Mouse (Mus musculus) liver, embryonic 12.5 days (tissue): Measurements from ENCODE around the gene Zc3h18. TPM values are rescaled to one million over a fixed set of nuclear protein-coding genes. Genes with fewer than 3 reads are reported as not detected.

ENCODE experiments used
- ATAC-seq: fragments of 200-750 bp; cut with Nextera tagmentation; 2 replicates; pipeline ENCODE4 v1.8.0; 2017; ENCODE audit warnings: moderate number of reproducible peaks, mild to moderate bottlenecking, moderate library complexity
- H3K27ac ChIP-seq: fragments of 300-500 bp; sonication (generic); 2 replicates; pipeline ENCODE4 v1.5.1; 2016; ENCODE audit warnings: mild to moderate bottlenecking
- H3K27me3 ChIP-seq: fragments of 300-500 bp; sonication (generic); replicated peaks from 2 replicates; pipeline ENCODE4 v1.6.1; 2016; ENCODE audit warnings: mild to moderate bottlenecking, moderate library complexity
- H3K36me3 ChIP-seq: fragments of 300-500 bp; sonication (generic); 2 replicates; pipeline ENCODE4 v1.6.1; 2016; ENCODE audit warnings: mild to moderate bottlenecking, moderate library complexity
- H3K4me1 ChIP-seq: fragments of 300-500 bp; sonication (generic); 2 replicates; pipeline ENCODE4 v1.6.1; 2016
- H3K4me2 ChIP-seq: fragments of 300-500 bp; sonication (generic); 2 replicates; pipeline ENCODE4 v1.6.1; 2016; ENCODE audit warnings: mild to moderate bottlenecking, moderate library complexity
- H3K4me3 ChIP-seq: fragments of 300-500 bp; sonication (generic); 2 replicates; pipeline ENCODE4 v1.5.1; 2016; ENCODE audit warnings: mild to moderate bottlenecking, moderate library complexity
- H3K9ac ChIP-seq: fragments of 300-500 bp; sonication (generic); 2 replicates; pipeline ENCODE4 v1.6.1; 2016; ENCODE audit warnings: mild to moderate bottlenecking, moderate library complexity
- H3K9me3 ChIP-seq: fragments of 300-500 bp; sonication (generic); replicated peaks from 2 replicates; pipeline ENCODE4 v1.6.1; 2016; ENCODE audit warnings: mild to moderate bottlenecking, moderate library complexity
- WGBS: fragments of 180-500 bp; shearing (Covaris S2); methylation state at CpG from one replicate; pipeline ENCODE4 v1.1.7; 2016; ENCODE audit not compliant: insufficient replicate concordance; 5-methylcytosine and 5-hydroxymethylcytosine counted together
- polyA plus RNA-seq: library from polyadenylated mRNA; unstranded; fragments of >200 nt; fragmentation: Nextera tagmentation; extraction: Ambion mirVana; gene quantifications from 2 replicates; pipeline ENCODE4 v1.2.1, GENCODE M21; 2016

Gene Zc3h18
- polyA plus RNA-seq, 1 experiment from 2014 or later: 48.7 TPM

DNA sequence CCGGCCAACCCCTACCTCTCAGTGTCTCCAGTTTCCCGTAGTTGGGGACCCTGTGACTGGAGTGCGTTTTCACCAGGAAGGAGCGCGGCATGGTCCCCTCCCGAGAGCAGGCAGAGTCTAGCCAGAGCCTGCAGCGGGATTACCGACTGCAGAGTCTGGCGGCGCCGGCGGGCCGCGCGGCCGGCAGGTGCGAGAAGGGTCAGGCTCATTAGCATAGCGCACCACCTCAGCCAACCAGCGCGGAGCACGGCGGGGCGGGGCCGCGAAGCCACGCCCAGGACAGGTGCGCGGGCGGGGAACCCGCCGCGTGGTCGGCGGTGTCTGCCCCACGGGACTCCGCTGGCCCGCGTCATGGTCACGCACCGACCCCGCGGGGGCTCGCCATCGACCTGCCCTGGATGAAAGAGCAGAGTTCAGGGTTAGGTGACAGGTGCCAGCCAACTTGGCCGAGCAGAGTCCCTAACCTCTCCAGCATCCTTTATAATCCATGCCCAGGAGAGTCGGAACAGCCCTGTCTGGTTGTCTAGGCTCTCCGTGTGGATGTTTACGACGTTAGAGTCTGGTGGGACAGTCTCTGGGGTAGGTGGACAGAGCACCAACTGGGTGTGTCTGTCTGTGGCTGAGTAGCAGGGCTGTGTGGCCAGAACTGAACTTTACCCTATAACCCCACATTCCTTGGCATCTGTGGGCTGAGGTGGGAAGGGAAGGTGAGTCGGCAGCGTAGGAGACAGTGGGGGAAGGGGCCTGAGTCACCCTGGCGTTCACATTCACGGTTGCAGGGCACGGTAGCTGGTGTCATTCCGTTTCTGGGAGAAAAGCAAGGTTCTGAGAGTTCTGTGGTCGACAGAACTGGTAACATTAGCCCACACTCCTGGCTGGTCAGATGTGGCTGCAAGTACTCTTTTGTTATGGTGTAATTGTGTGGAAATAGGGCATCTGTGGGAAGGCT is 84.4 kb downstream of the Zc3h18 start, which contains the start of gene Snai3:
Gene Snai3, minus strand, starts transcription at position 210 of the 949 bp plus-strand sequence.
- Histone ChIP-seq H3K27me3 (peaks cover 74% of the 10 kb centered on the region), H3K4me1 (peaks cover 53% of the 10 kb centered on the region)
- WGBS: 5% methylated on average over 53 of the region's 56 CpGs

DNA sequence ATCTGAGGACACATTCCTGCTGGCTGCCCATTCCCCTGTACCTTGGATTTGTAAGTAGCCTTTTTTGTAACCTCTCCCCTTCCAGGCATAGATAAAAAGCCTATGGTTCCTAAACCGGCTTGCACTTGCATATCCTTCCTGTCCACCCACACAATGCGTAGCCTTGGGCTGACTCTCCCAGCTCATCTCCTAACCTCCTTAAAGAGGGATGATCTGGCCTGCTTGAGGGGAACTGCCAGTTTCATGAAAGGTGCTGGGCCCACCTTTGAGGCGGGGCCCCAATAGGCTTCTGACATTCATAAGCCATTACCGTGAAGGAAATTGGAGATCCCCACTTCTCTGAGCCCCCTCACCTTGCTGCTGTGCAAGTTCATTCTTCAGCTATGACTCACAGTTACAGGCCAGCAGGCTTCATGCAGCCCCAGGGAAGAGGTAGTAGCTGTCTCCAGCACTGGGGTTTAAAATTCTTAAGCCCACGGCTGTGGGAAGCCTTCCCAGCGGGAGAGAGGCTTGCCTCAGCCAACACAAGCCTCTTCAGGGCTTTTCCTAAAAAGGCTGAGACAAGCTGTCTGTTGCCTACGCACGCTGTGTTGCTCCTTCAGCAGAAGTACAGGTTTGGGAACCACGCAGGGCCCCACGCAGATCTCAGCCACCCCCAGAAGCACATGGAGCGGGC is 85.2 kb downstream of the Zc3h18 start:
- Histone ChIP-seq H3K4me1 (peaks cover 58% of the 10 kb centered on the region), H3K4me3 (no peak overlapping the region), H3K27ac (no peak overlapping the region), H3K9me3 (no peaks in the 10 kb centered on the region), H3K27me3 (peaks cover 66% of the 10 kb centered on the region), H3K36me3 (peaks cover 5% of the 10 kb centered on the region), H3K9ac (no peak overlapping the region), H3K4me2 (no peak overlapping the region)
- 54% methylated on average over 11 of the region's 11 CpGs for WGBS
- ATAC-seq: no peak

More for the DNA sequence above, 84.4 kb downstream of the Zc3h18 start, which contains the start of gene Snai3:
- Histone ChIP-seq H3K4me2 (peak within 1 kb of the TSS; percentile 66), H3K36me3 (0 out of 2 replicates have a peak, but pooled peaks cover 3% of the 10 kb centered on the region), H3K4me3 (peak within 1 kb of the TSS; percentile 39), H3K9ac (peak within 1 kb of the TSS; percentile 12), H3K9me3 (no peaks in the 10 kb centered on the region), H3K27ac (no peak within 1 kb of the TSS)
- ATAC-seq: peak; percentile 68

DNA sequence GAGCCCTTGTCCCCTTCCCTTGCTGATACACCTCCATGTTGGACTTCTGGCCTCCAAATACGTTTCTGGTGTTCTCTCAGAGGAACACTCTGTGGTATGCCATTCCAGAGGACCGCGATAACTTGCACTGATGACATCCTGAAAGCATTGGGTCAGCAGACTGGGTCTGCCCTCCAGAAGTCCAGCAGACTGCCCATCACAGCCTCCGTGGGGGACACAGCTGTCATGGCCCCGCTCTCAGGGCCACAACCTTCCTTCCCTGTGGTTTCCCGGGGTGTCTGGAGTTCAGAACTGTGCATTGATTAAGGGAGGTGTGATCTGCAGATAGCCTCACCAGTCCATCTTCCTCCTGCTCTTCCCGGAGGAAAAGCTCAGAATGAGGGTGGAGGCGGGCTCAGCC is 86.1 kb downstream of the Zc3h18 start:
- no peak for ATAC-seq
- WGBS: 57% methylated on average over 8 of the region's 8 CpGs
- peaks cover 14% of the 10 kb centered on the region for H3K36me3 ChIP-seq
- H3K9me3 ChIP-seq: no peaks in the 10 kb centered on the region
- no peak overlapping the region for H3K4me3 ChIP-seq
- H3K4me2 ChIP-seq: no peak overlapping the region
- peaks cover 57% of the 10 kb centered on the region for H3K27me3 ChIP-seq
- no peak overlapping the region for H3K27ac ChIP-seq
- H3K9ac ChIP-seq: no peak overlapping the region
- H3K4me1 ChIP-seq: peaks cover 58% of the 10 kb centered on the region

GRCm38 (mm10) chr8:122463651-122464640 is 87.5 kb downstream of the Zc3h18 start:
- 18% methylated on average over 12 of the region's 12 CpGs for WGBS
- no peak for ATAC-seq
- no peak overlapping the region for H3K4me3 ChIP-seq
- H3K4me1 ChIP-seq: peaks cover 58% of the 10 kb centered on the region
- peaks cover 43% of the 10 kb centered on the region for H3K27me3 ChIP-seq
- H3K9me3 ChIP-seq: no peaks in the 10 kb centered on the region
- peaks cover 28% of the 10 kb centered on the region for H3K36me3 ChIP-seq
- no peak overlapping the region for H3K9ac ChIP-seq
- peak overlapping the region; percentile 36 for H3K27ac ChIP-seq
- H3K4me2 ChIP-seq: peak overlapping the region; percentile 7; the same call in 1 of the 2 replicates

DNA sequence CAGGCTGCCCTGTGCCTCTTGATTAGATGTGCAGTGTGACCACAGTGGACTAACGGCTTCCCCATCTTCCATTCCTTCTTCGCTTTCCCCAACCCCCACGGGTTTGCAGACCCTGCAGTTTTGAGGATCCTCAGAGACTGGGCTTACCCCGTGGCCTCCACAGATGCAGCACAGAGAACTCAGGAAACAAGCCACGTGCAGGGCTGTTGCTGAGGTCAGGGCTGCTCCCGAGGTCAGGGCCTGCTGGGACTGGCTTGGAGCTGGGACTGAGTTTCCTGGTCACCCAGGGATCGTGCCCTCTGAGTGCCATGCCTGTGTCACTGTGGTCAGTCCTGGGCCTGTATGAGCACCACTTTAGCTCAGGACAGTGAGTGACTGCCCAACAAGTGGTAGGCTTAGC is 88.6 kb downstream of the Zc3h18 start:
- 24% methylated on average over 7 of the region's 7 CpGs for WGBS
- Histone ChIP-seq H3K9ac (no peak overlapping the region), H3K4me3 (no peak overlapping the region), H3K27ac (no peak overlapping the region; the same call in 1 of the 2 replicates), H3K27me3 (peaks cover 32% of the 10 kb centered on the region), H3K36me3 (peaks cover 38% of the 10 kb centered on the region), H3K4me2 (no peak overlapping the region), H3K4me1 (peaks cover 57% of the 10 kb centered on the region), H3K9me3 (no peaks in the 10 kb centered on the region)
- no peak for ATAC-seq

Other genes with a start within 250 kb of the Zc3h18 start
- 27.6 and 28.4 TPM in 2 replicates for gene Zfpm1, start 94.5 kb upstream of the Zc3h18 start, polyA plus RNA-seq
- not detected in 2 replicates for gene Trhr2, start 15.9 kb upstream of the Zc3h18 start, polyA plus RNA-seq
- not detected in 2 replicates for gene Il17c, start 45.4 kb downstream of the Zc3h18 start, polyA plus RNA-seq
- 149 and 160 TPM in 2 replicates for gene Cyba, start 56.3 kb downstream of the Zc3h18 start, polyA plus RNA-seq
- gene Mvd, start 66.8 kb downstream of the Zc3h18 start, polyA plus RNA-seq: 29.3 and 31.4 TPM in 2 replicates
- gene Snai3, start 84.1 kb downstream of the Zc3h18 start, polyA plus RNA-seq: 0.18 and 0.36 TPM in 2 replicates
- gene Rnf166, start 99.5 kb downstream of the Zc3h18 start, polyA plus RNA-seq: 16.6 and 17.3 TPM in 2 replicates
- gene Ctu2, start 99.5 kb downstream of the Zc3h18 start, polyA plus RNA-seq: 37.1 and 38.7 TPM in 2 replicates
- gene Piezo1, start 174.7 kb downstream of the Zc3h18 start, polyA plus RNA-seq: 21.7 and 24.4 TPM in 2 replicates
- 65.7 and 66.8 TPM in 2 replicates for gene Cdt1, start 191.4 kb downstream of the Zc3h18 start, polyA plus RNA-seq
- 226 and 253 TPM in 2 replicates for gene Aprt, start 200.3 kb downstream of the Zc3h18 start, polyA plus RNA-seq
- 4.6 TPM in 2 replicates for gene Galns, start 234.9 kb downstream of the Zc3h18 start, polyA plus RNA-seq
- gene Trappc2l, start 235.0 kb downstream of the Zc3h18 start, polyA plus RNA-seq: 27.2 and 30.0 TPM in 2 replicates
- not detected in 2 replicates for gene Pabpn1l, start 246.1 kb downstream of the Zc3h18 start, polyA plus RNA-seq